Mouse (Mus musculus): ENCODE measurements around the gene 1700007K13Rik. TPM values are rescaled to one million over a fixed set of nuclear protein-coding genes. Genes with fewer than 3 reads are reported as not detected.
"Not testable (repeated sequence)": the region's sequence is repeated elsewhere in the genome, so short reads cannot be mapped to it uniquely, and the experiment has no call there.

1700007K13Rik gene
- 2.5 and 3.2 TPM in 2 replicates for polyA plus RNA-seq (2014; fragmentation: Nextera tagmentation; extraction: Ambion mirVana)

DNA sequence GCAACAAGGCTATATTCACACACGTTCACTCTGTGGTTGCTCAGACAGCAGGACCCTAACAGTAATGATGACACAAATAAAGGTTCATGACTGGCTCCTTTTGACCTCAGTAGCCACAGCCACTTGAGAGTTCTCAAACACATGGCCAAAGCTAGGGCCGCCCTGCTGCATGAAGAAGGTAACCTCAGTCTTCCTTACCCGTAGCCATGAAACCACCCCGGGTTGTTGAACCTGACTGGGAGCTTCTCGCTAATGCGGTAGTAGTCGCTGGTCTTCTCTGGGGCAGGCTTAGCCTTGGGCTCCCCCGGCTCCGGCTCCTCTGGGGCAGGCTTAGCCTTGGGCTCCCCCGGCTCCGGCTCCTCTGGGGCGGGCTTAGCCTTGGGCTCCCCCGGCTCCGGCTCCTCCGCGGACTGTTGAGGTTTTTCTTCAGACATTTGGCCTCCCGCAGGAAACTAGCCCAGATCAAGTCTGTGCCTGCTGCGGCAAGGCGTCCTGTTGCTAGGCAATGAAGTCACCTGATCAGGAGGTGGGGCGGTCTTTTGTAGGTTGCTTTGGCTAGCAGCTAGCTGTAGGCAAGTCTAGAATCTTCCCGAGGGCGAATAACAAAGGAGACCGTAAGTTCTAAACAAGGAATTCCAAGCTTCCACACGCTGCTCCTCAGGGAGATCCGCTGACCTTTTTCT, at the start of gene 1700007K13Rik:
TSS of gene 1700007K13Rik (minus strand) at position 497 of the 683 bp plus-strand sequence.
- 0 out of 2 replicates have a peak, but pooled peaks cover 5% of the 10 kb centered on the region for H3K27me3 ChIP-seq (replicated peaks; ENCODE audit: control insufficient read depth, insufficient read depth, low read length)
- H3K4me2 ChIP-seq (ENCODE audit: low read length) = peak within 1 kb of the TSS; percentile 50
- H3K9ac ChIP-seq (ENCODE audit: low read length) = 0 out of 2 replicates have a peak within 1 kb of the TSS, but pooled peaks have one; percentile 29
- ATAC-seq = peak; percentile 71
- H3K9me3 ChIP-seq (replicated peaks; ENCODE audit: control insufficient read depth, low read length) = no peaks in the 10 kb centered on the region
- H3K36me3 ChIP-seq (ENCODE audit: control insufficient read depth, insufficient read depth, low read length) = peaks cover 19% of the 10 kb centered on the region
- 4% methylated on average over 25 of the region's 25 CpGs for WGBS
- no peak within 1 kb of the TSS; the same call in 1 of the 2 replicates for H3K27ac ChIP-seq (ENCODE audit: low read depth, low read length)
- H3K4me1 ChIP-seq (ENCODE audit: control insufficient read depth, insufficient read depth, low read length) = peaks cover 15% of the 10 kb centered on the region; the same call in 1 of the 2 replicates
- H3K4me3 ChIP-seq (ENCODE audit: low read depth, low read length) = peak within 1 kb of the TSS; percentile 15
- DNase-seq (ENCODE audit: low spot score) = peak; percentile 85

DNA sequence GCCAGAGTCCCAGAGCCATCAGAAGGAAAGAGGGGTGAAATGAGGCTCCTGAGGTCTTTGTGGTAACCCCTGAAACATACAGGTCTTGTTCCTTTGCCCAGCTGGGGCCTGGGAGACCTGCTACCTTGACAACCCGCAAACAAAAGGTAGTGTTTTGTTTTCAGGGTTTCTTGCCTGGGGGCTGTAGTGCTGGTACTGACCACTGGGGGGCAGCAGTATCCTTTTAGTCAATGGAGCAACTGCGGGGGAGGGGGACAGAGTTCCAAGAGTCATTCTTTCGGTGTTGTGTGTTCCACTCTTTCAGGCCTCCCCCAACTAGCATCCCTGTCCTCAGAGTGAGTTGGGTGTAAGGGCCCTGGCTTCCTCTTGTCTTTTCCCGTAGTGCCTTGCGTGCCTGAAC, 48.4 kb upstream of the 1700007K13Rik start:
- Histone ChIP-seq H3K9me3 (replicated peaks; ENCODE audit: control insufficient read depth, low read length) (no peaks in the 10 kb centered on the region), H3K9ac (ENCODE audit: low read length) (peak overlapping the region; percentile 96)
- 0 out of 2 replicates have a peak, but pooled peaks have one; percentile 8 for ATAC-seq

DNA sequence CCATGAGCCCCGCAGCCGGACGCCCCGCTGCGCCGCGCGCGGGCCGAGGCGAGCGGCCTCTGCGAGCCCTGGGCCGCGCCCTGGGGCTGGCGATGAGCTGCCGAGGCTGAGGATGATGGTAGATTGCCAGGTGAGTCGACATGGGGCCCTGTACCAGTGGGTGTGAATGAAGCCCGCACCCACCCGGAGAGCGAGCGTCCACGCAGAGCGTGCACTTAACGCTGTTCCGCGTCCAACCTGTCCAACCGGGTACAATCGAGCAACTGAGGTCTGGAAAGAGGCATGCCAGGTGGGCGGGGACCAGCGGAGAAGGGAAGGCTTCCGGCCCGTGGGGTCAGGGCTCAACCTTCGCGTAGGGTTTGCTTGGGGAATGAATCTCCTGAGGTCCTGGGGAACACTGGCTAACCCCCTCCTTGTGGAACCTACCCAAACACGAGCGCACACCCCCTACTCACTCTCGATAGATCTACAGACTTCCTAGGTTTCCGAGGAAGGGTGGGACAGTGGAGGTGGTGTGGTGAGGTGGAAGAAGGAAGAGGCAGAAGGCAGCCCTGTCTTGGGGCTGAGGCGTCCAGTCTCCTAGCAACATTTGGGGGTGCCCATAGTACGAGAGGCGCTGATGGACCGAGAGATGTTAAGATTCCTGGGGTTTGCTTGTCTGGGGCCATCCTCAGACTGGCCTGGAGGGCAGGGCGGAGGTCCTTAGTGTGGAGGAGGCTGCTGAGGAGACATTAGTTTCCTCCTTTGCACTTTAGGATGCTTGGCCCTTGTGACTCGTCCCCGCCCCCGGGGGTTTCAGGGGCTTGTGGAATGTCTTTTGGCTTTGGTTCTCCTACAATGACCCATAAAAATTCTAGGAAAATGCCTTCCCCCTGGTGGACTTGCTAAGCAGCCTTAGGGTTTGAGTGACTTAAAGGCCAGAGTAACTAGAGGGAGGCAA, 47.6 kb upstream of the 1700007K13Rik start:
- DNase-seq (ENCODE audit: low spot score) (peak; percentile 23), ATAC-seq (peak; percentile 38)
- Histone ChIP-seq H3K4me2 (ENCODE audit: low read length) (peak overlapping the region; percentile 71), H3K4me1 (ENCODE audit: control insufficient read depth, insufficient read depth, low read length) (peaks cover 21% of the 10 kb centered on the region), H3K36me3 (ENCODE audit: control insufficient read depth, insufficient read depth, low read length) (peaks cover 10% of the 10 kb centered on the region; the same call in 1 of the 2 replicates), H3K9me3 (replicated peaks; ENCODE audit: control insufficient read depth, low read length) (no peaks in the 10 kb centered on the region), H3K27me3 (replicated peaks; ENCODE audit: control insufficient read depth, insufficient read depth, low read length) (no peaks in the 10 kb centered on the region), H3K27ac (ENCODE audit: low read depth, low read length) (peak overlapping the region; percentile 88), H3K9ac (ENCODE audit: low read length) (peak overlapping the region; percentile 96), H3K4me3 (ENCODE audit: low read depth, low read length) (peak overlapping the region; percentile 89)
- WGBS = 5% methylated on average over 47 of the region's 47 CpGs

More for the DNA sequence above, 48.4 kb upstream of the 1700007K13Rik start:
- DNase-seq (ENCODE audit: low spot score) = peak; percentile 89
- H3K27me3 ChIP-seq (replicated peaks; ENCODE audit: control insufficient read depth, insufficient read depth, low read length) = no peaks in the 10 kb centered on the region
- H3K4me1 ChIP-seq (ENCODE audit: control insufficient read depth, insufficient read depth, low read length) = peaks cover 21% of the 10 kb centered on the region
- peak overlapping the region; percentile 88; the same call in 1 of the 2 replicates for H3K27ac ChIP-seq (ENCODE audit: low read depth, low read length)
- H3K4me2 ChIP-seq (ENCODE audit: low read length) = peak overlapping the region; percentile 71
- 19% methylated on average over 4 of the region's 5 CpGs for WGBS
- peaks cover 10% of the 10 kb centered on the region; the same call in 1 of the 2 replicates for H3K36me3 ChIP-seq (ENCODE audit: control insufficient read depth, insufficient read depth, low read length)
- H3K4me3 ChIP-seq (ENCODE audit: low read depth, low read length) = peak overlapping the region; percentile 89

DNA sequence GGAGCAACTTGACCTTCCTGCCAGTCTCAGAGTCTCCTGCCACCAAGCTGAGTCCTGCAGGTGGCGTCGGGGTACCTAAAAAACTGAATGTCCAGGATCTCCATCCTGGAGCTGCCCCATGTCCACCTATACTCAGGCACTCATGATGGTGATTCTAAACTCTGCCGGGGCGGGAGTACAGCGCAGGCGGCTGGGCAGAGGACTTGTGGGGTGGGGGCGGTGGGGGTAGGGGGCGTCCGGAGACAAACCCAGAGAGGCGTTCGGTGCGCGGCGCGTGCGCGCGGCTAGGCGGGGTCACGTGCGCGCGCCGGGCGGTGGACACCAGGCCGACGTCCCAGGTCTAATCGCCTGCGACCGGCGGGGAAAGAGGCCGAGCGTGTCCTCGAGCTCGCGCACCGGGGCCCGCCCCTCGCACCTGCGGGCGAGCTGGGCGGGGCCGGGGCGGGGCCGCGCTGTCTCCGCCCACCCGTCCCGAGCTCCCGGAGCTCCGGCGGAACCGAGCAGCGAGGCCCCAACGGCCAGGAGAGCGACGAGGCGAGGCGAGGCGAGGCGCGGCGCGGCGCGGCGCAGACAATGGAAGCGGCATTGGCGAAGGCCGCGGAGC, 46.8 kb upstream of the 1700007K13Rik start, which contains the start of gene Ralgds:
TSS of gene Ralgds (plus strand) at position 328 of the 604 bp plus-strand sequence.
- Histone ChIP-seq H3K27ac (ENCODE audit: low read depth, low read length) (peak within 1 kb of the TSS; percentile 88), H3K4me2 (ENCODE audit: low read length) (peak within 1 kb of the TSS; percentile 71), H3K4me1 (ENCODE audit: control insufficient read depth, insufficient read depth, low read length) (peaks cover 15% of the 10 kb centered on the region), H3K9me3 (replicated peaks; ENCODE audit: control insufficient read depth, low read length) (no peaks in the 10 kb centered on the region), H3K4me3 (ENCODE audit: low read depth, low read length) (peak within 1 kb of the TSS; percentile 89), H3K27me3 (replicated peaks; ENCODE audit: control insufficient read depth, insufficient read depth, low read length) (no peaks in the 10 kb centered on the region), H3K36me3 (ENCODE audit: control insufficient read depth, insufficient read depth, low read length) (peaks cover 10% of the 10 kb centered on the region; the same call in 1 of the 2 replicates), H3K9ac (ENCODE audit: low read length) (peak within 1 kb of the TSS; percentile 96)
- DNase-seq (ENCODE audit: low spot score) (peak; percentile 63), ATAC-seq (peak; percentile 71)
- WGBS = under 1% methylated on average over 49 of the region's 71 CpGs

DNA sequence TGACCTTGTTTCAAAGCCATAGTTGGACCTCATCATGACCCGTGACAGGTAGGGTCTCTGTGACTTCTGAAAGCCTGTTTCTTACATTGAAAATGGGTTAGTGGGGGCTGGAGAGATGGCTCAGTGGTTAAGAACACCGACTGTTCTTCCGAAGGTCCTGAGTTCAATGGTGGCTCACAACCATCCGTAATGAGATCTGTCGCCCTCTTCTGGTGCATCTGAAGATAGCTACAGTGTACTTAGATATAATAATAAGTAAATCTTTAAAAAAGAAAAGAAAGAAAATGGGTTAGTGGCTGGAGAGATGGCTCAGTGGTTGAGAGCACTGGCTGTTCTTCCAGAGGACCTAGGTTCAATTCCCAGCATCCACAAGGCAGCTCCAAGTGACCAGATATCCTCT, 45.5 kb upstream of the 1700007K13Rik start:
- H3K27me3 ChIP-seq (replicated peaks; ENCODE audit: control insufficient read depth, insufficient read depth, low read length); H3K9me3 ChIP-seq (replicated peaks; ENCODE audit: control insufficient read depth, low read length); ATAC-seq; H3K36me3 ChIP-seq (ENCODE audit: control insufficient read depth, insufficient read depth, low read length); H3K4me3 ChIP-seq (ENCODE audit: low read depth, low read length); H3K9ac ChIP-seq (ENCODE audit: low read length); H3K4me2 ChIP-seq (ENCODE audit: low read length); H3K27ac ChIP-seq (ENCODE audit: low read depth, low read length); H3K4me1 ChIP-seq (ENCODE audit: control insufficient read depth, insufficient read depth, low read length); DNase-seq (ENCODE audit: low spot score): not testable (repeated sequence)
- whole genome bisulfite sequencing = 45% methylated on average over 5 of the region's 5 CpGs

DNA sequence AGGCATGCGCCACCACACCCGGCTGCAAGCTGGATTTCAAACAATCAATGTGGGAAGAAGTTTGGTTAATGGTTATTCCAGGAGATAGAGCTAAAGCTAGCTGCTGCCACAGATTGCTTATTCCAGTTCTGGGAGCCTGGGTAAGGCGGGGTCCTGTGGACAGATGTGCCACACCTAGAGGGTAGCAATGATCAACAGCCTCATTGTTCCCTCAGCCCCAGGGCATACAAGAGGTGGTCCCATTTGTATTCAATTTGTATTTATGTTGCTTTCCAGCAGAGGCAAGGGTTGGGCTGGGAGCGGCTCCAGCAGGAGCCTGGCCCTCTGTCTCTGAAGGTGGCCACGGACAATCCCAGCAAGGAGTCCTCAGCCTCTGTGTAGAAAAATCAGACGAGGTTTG, 40.2 kb upstream of the 1700007K13Rik start:
- no peak overlapping the region for H3K9ac ChIP-seq (ENCODE audit: low read length)
- no peaks in the 10 kb centered on the region for H3K27me3 ChIP-seq (replicated peaks; ENCODE audit: control insufficient read depth, insufficient read depth, low read length)
- DNase-seq (ENCODE audit: low spot score) (no peak), ATAC-seq (no peak)
- no peaks in the 10 kb centered on the region for H3K9me3 ChIP-seq (replicated peaks; ENCODE audit: control insufficient read depth, low read length)
- H3K4me1 ChIP-seq (ENCODE audit: control insufficient read depth, insufficient read depth, low read length) = no peaks in the 10 kb centered on the region
- H3K4me3 ChIP-seq (ENCODE audit: low read depth, low read length) = no peak overlapping the region
- no peaks in the 10 kb centered on the region for H3K36me3 ChIP-seq (ENCODE audit: control insufficient read depth, insufficient read depth, low read length)
- H3K27ac ChIP-seq (ENCODE audit: low read depth, low read length) = no peak overlapping the region
- H3K4me2 ChIP-seq (ENCODE audit: low read length) = no peak overlapping the region
- WGBS = 80% methylated on average over 6 of the region's 6 CpGs

DNA sequence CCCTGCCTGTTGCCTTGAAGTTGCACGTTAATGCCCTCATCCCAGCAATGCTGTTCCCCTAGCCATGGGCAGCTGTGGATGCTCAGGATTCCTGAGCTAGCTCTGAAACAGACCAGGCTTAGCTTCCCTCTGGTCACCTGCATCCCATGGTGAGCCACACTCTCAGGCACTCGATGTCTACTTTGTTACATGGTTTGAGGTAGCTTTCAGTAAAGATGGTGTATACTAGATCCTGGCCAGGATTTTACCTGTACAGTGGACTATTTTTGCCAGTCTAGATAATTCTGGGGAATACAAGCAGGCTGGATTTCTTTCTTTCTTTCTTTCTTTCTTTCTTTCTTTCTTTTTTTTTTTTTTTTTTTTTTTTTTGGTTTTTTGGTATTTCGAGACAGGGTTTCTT, 39.7 kb upstream of the 1700007K13Rik start, which contains the start of gene Gm10134:
TSS of gene Gm10134 (plus strand) at position 301 of the 400 bp plus-strand sequence.
- ATAC-seq = no peak

DNA sequence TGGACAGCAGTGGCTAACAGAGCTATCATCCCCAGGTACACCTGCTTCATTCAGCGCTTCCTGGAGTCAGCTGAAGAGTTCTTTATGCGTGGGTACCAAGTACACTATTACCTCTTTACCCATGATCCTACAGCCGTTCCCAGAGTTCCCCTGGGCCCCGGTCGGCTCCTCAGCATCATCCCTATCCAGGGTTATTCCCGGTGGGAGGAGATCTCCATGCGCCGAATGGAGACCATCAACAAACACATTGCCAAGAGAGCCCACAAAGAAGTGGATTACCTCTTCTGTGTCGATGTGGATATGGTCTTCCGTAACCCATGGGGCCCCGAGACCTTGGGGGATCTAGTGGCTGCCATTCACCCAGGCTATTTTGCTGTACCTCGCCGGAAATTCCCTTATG, 38.5 kb upstream of the 1700007K13Rik start:
- WGBS = 93% methylated on average over 13 of the region's 13 CpGs
- no peak overlapping the region for H3K4me2 ChIP-seq (ENCODE audit: low read length)
- ATAC-seq (no peak), DNase-seq (ENCODE audit: low spot score) (no peak)
- H3K36me3 ChIP-seq (ENCODE audit: control insufficient read depth, insufficient read depth, low read length) = no peaks in the 10 kb centered on the region
- no peaks in the 10 kb centered on the region for H3K9me3 ChIP-seq (replicated peaks; ENCODE audit: control insufficient read depth, low read length)
- H3K9ac ChIP-seq (ENCODE audit: low read length) = no peak overlapping the region
- H3K4me1 ChIP-seq (ENCODE audit: control insufficient read depth, insufficient read depth, low read length) = no peaks in the 10 kb centered on the region
- no peaks in the 10 kb centered on the region for H3K27me3 ChIP-seq (replicated peaks; ENCODE audit: control insufficient read depth, insufficient read depth, low read length)
- no peak overlapping the region for H3K4me3 ChIP-seq (ENCODE audit: low read depth, low read length)
- H3K27ac ChIP-seq (ENCODE audit: low read depth, low read length) = no peak overlapping the region

More for the DNA sequence above, 39.7 kb upstream of the 1700007K13Rik start, which contains the start of gene Gm10134:
- 94% methylated on average over 3 of the region's 3 CpGs for WGBS
- Histone ChIP-seq H3K4me3 (ENCODE audit: low read depth, low read length) (no peak within 1 kb of the TSS), H3K27me3 (replicated peaks; ENCODE audit: control insufficient read depth, insufficient read depth, low read length) (no peaks in the 10 kb centered on the region), H3K36me3 (ENCODE audit: control insufficient read depth, insufficient read depth, low read length) (no peaks in the 10 kb centered on the region), H3K4me1 (ENCODE audit: control insufficient read depth, insufficient read depth, low read length) (no peaks in the 10 kb centered on the region), H3K27ac (ENCODE audit: low read depth, low read length) (no peak within 1 kb of the TSS), H3K9me3 (replicated peaks; ENCODE audit: control insufficient read depth, low read length) (no peaks in the 10 kb centered on the region), H3K4me2 (ENCODE audit: low read length) (no peak within 1 kb of the TSS), H3K9ac (ENCODE audit: low read length) (no peak within 1 kb of the TSS)
- no peak for DNase-seq (ENCODE audit: low spot score)

Measured in forebrain, embryonic 14.5 days (tissue).